Mouse (Mus musculus) spleen, adult 2 months (tissue): ENCODE data around the gene Clec10a.

Source experiments
- CTCF ChIP-seq: fragments of 200-500 bp; IDR thresholded peaks from 2 replicates; pipeline ENCODE4 v1.5.1; 2011; ENCODE audit warnings: mild to moderate bottlenecking, inconsistent platforms; ENCODE audit not compliant: insufficient read depth, insufficient read length, insufficient replicate concordance; ENCODE audit errors: extremely low read depth
- POLR2A ChIP-seq: fragments of 200-500 bp; IDR thresholded peaks from 2 replicates; pipeline ENCODE4 v1.6.1; 2011; ENCODE audit warnings: low read depth, low read length, inconsistent platforms

DNA sequence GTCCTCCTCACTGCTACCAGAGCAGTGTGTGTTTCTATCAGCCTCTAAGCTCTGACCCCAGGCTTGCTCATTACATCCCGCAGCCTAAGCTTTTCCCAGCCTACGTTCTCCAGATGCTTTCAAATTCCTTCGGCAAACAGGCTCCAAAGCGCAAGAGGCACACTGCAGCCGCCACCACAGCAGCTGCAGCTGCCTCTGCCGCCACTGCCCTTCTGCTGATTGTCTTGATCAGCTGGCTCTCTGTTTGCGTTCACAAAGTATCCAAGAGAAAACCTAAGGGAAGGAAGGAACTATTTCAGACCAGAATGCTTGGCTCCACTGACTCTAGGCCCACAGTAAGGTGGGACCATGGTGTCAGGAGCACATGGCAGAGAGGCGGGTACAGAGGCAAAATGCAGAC, 48.9 kb upstream of the Clec10a start:
- TF ChIP-seq CTCF (no peak), POLR2A (no peak)
